Mouse (Mus musculus): ENCODE results near the gene Krtap3-2.

GRCm38 (mm10) chr11:99566530-99566929 lies 9.9 kb upstream of the Krtap3-2 start, which contains the start of gene Krtap3-1:
- TF ChIP-seq POLR2A (IDR thresholded peaks at IDR 0.05; ENCODE audit: insufficient read depth, low read depth, low read length) = no peak
- TF ChIP-seq CTCF (IDR thresholded peaks at IDR 0.05) = no peak
- TF ChIP-seq EP300 (IDR thresholded peaks at IDR 0.05; ENCODE audit: insufficient read depth, low read depth, low read length) = no peak
